Mouse (Mus musculus) megakaryocyte, embryonic 14.5 days (primary cell): ENCODE results near the gene Pla2g4b. TPM values are rescaled to one million over a fixed set of nuclear protein-coding genes. Genes with fewer than 3 reads are reported as not detected.

ENCODE experiments used
- H3K27me3 ChIP-seq: replicated peaks from 2 replicates; pipeline ENCODE3; 2012; ENCODE audit warnings: inconsistent platforms
- H3K36me3 ChIP-seq: replicated peaks from 2 replicates; pipeline ENCODE3; 2012; ENCODE audit warnings: low read length, inconsistent platforms, mixed read lengths
- H3K4me1 ChIP-seq: 2 replicates; pipeline ENCODE4 v1.6.1; 2012; ENCODE audit warnings: inconsistent platforms
- H3K4me3 ChIP-seq: replicated peaks from 2 replicates; pipeline ENCODE3; 2012; ENCODE audit warnings: moderate library complexity, mild to moderate bottlenecking, inconsistent platforms
- H3K9me3 ChIP-seq: 2 replicates; pipeline ENCODE4 v1.6.1; 2012; ENCODE audit warnings: inconsistent platforms
- FLI1 ChIP-seq: IDR thresholded peaks from 2 replicates; pipeline ENCODE4 v1.6.1; 2012; ENCODE audit warnings: low read length, inconsistent platforms, mixed read lengths
- GATA1 ChIP-seq: IDR thresholded peaks from 3 replicates; pipeline ENCODE4 v1.6.1; 2012; ENCODE audit warnings: mixed read lengths, low read length, inconsistent platforms, borderline replicate concordance
- polyA plus RNA-seq: library from polyadenylated mRNA; stranded (reverse); fragments of >175 nt; gene quantifications from 2 replicates; pipeline ENCODE4 v1.2.3, GENCODE M21; 2012; ENCODE audit warnings: low replicate concordance; ENCODE audit not compliant: insufficient read depth

The Pla2g4b gene
- polyA plus RNA-seq, 1 experiment = 0.34 TPM

- H3K4me1 ChIP-seq = no peaks in the 10 kb centered on the region
- TF ChIP-seq FLI1 (no peak), GATA1 (no peak)
- H3K4me3 ChIP-seq = no peak overlapping the region
- no peaks in the 10 kb centered on the region for H3K36me3 ChIP-seq
- H3K27me3 ChIP-seq = peaks cover 89% of the 10 kb centered on the region
- H3K9me3 ChIP-seq = no peaks in the 10 kb centered on the region
Observed at GRCm38 (mm10) chr2:120059466-120059865, 26.2 kb downstream of the Pla2g4b start.

- H3K4me3 ChIP-seq = no peak overlapping the region
- no peaks in the 10 kb centered on the region for H3K36me3 ChIP-seq
- TF ChIP-seq FLI1 (no peak), GATA1 (no peak)
- H3K4me1 ChIP-seq = no peaks in the 10 kb centered on the region
- no peaks in the 10 kb centered on the region for H3K9me3 ChIP-seq
- H3K27me3 ChIP-seq = peaks cover 88% of the 10 kb centered on the region
Observed at GRCm38 (mm10) chr2:120060190-120060589, 27.0 kb downstream of the Pla2g4b start.

- H3K36me3 ChIP-seq = no peaks in the 10 kb centered on the region
- no peaks in the 10 kb centered on the region for H3K9me3 ChIP-seq
- H3K27me3 ChIP-seq = peaks cover 88% of the 10 kb centered on the region
- no peak for TF ChIP-seq FLI1
- TF ChIP-seq GATA1 = no peak
- H3K4me3 ChIP-seq = no peak overlapping the region
- no peaks in the 10 kb centered on the region for H3K4me1 ChIP-seq
Observed at GRCm38 (mm10) chr2:120060651-120061050, 27.4 kb downstream of the Pla2g4b start.

- Histone ChIP-seq H3K36me3 (no peaks in the 10 kb centered on the region), H3K9me3 (no peaks in the 10 kb centered on the region), H3K27me3 (peaks cover 89% of the 10 kb centered on the region), H3K4me1 (no peaks in the 10 kb centered on the region), H3K4me3 (no peak overlapping the region)
- no peak for TF ChIP-seq FLI1
- no peak for TF ChIP-seq GATA1
Observed at GRCm38 (mm10) chr2:120062248-120062647, 29.0 kb downstream of the Pla2g4b start.

- H3K27me3 ChIP-seq = peaks cover 91% of the 10 kb centered on the region
- TF ChIP-seq GATA1 (no peak), FLI1 (no peak)
- H3K9me3 ChIP-seq = no peaks in the 10 kb centered on the region
- H3K4me1 ChIP-seq = peaks cover 10% of the 10 kb centered on the region
- H3K4me3 ChIP-seq = no peak overlapping the region
- no peaks in the 10 kb centered on the region for H3K36me3 ChIP-seq
Observed at GRCm38 (mm10) chr2:120064639-120065038, 31.4 kb downstream of the Pla2g4b start.

- Histone ChIP-seq H3K36me3 (no peaks in the 10 kb centered on the region), H3K4me1 (peaks cover 16% of the 10 kb centered on the region), H3K9me3 (no peaks in the 10 kb centered on the region), H3K27me3 (peaks cover 89% of the 10 kb centered on the region), H3K4me3 (no peak overlapping the region)
- TF ChIP-seq GATA1 (no peak), FLI1 (no peak)
Observed at GRCm38 (mm10) chr2:120065243-120065642, 32.0 kb downstream of the Pla2g4b start.

- peaks cover 19% of the 10 kb centered on the region for H3K4me1 ChIP-seq
Observed at GRCm38 (mm10) chr2:120066224-120066623, 33.0 kb downstream of the Pla2g4b start.

GRCm38 (mm10) chr2:120068555-120069465, 35.6 kb downstream of the Pla2g4b start:
- peaks cover 77% of the 10 kb centered on the region for H3K27me3 ChIP-seq
- H3K36me3 ChIP-seq = no peaks in the 10 kb centered on the region
- TF ChIP-seq GATA1 (no peak), FLI1 (no peak)
- no peak overlapping the region for H3K4me3 ChIP-seq
- H3K4me1 ChIP-seq = peaks cover 19% of the 10 kb centered on the region
- H3K9me3 ChIP-seq = no peaks in the 10 kb centered on the region

More at GRCm38 (mm10) chr2:120066224-120066623, 33.0 kb downstream of the Pla2g4b start:
- TF ChIP-seq GATA1 = no peak
- no peak for TF ChIP-seq FLI1
- Histone ChIP-seq H3K4me3 (no peak overlapping the region), H3K27me3 (peaks cover 82% of the 10 kb centered on the region), H3K9me3 (no peaks in the 10 kb centered on the region), H3K36me3 (no peaks in the 10 kb centered on the region)

GRCm38 (mm10) chr2:120069466-120069990, 36.3 kb downstream of the Pla2g4b start:
- Histone ChIP-seq H3K4me1 (peaks cover 19% of the 10 kb centered on the region), H3K4me3 (peak overlapping the region; percentile 42), H3K27me3 (peaks cover 77% of the 10 kb centered on the region), H3K36me3 (no peaks in the 10 kb centered on the region), H3K9me3 (no peaks in the 10 kb centered on the region)
- TF ChIP-seq GATA1 (no peak), FLI1 (no peak)

- no peak overlapping the region for H3K4me3 ChIP-seq
- no peaks in the 10 kb centered on the region for H3K36me3 ChIP-seq
- H3K27me3 ChIP-seq = peaks cover 73% of the 10 kb centered on the region
Observed at GRCm38 (mm10) chr2:120074096-120074495, 40.9 kb downstream of the Pla2g4b start.

More at GRCm38 (mm10) chr2:120074096-120074495, 40.9 kb downstream of the Pla2g4b start:
- TF ChIP-seq GATA1 (no peak), FLI1 (no peak)
- Histone ChIP-seq H3K9me3 (no peaks in the 10 kb centered on the region), H3K4me1 (peaks cover 30% of the 10 kb centered on the region)
